Mouse (Mus musculus): ENCODE measurements around the gene Zfand3.

DNA sequence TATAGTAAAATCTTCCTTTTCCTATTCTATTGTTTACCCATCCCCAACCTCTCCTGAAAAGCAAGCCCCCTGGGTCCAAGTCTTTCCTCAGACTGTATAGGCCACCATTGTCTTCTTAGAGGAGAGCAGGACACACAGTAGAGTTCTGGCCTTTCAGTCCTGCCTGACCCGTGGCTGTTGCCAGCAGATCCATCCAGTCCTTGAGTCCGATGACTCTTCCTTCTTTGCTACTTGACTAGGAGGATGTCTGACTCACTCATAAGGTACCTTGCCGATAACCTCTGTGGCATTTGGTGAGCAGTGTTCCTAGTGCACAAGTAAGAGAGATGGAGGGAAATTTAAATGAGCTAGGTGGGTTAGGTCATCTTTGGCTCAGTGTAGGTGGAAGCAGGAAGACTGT, 68.1 kb downstream of the Zfand3 start:
- no peak for TF ChIP-seq CTCF (conservative IDR thresholded peaks at IDR 0.05; ENCODE audit: insufficient read depth, insufficient read length, low read depth, low read length)
- no peak for TF ChIP-seq POLR2A (IDR thresholded peaks at IDR 0.05; ENCODE audit: low read depth, low read length)

All from kidney, adult 2 months (tissue).